Mouse (Mus musculus) liver, embryonic 12.5 days (tissue): ENCODE measurements around the gene Tatdn2. TPM values are rescaled to one million over a fixed set of nuclear protein-coding genes. Genes with fewer than 3 reads are reported as not detected.

ENCODE experiments used
- ATAC-seq: fragments of 200-750 bp; cut with Nextera tagmentation; 2 replicates; pipeline ENCODE4 v1.8.0; 2017; ENCODE audit warnings: moderate number of reproducible peaks, mild to moderate bottlenecking, moderate library complexity
- H3K27ac ChIP-seq: fragments of 300-500 bp; sonication (generic); 2 replicates; pipeline ENCODE4 v1.5.1; 2016; ENCODE audit warnings: mild to moderate bottlenecking
- H3K27me3 ChIP-seq: fragments of 300-500 bp; sonication (generic); replicated peaks from 2 replicates; pipeline ENCODE4 v1.6.1; 2016; ENCODE audit warnings: mild to moderate bottlenecking, moderate library complexity
- H3K36me3 ChIP-seq: fragments of 300-500 bp; sonication (generic); 2 replicates; pipeline ENCODE4 v1.6.1; 2016; ENCODE audit warnings: mild to moderate bottlenecking, moderate library complexity
- H3K4me1 ChIP-seq: fragments of 300-500 bp; sonication (generic); 2 replicates; pipeline ENCODE4 v1.6.1; 2016
- H3K4me2 ChIP-seq: fragments of 300-500 bp; sonication (generic); 2 replicates; pipeline ENCODE4 v1.6.1; 2016; ENCODE audit warnings: mild to moderate bottlenecking, moderate library complexity
- H3K4me3 ChIP-seq: fragments of 300-500 bp; sonication (generic); 2 replicates; pipeline ENCODE4 v1.5.1; 2016; ENCODE audit warnings: mild to moderate bottlenecking, moderate library complexity
- H3K9ac ChIP-seq: fragments of 300-500 bp; sonication (generic); 2 replicates; pipeline ENCODE4 v1.6.1; 2016; ENCODE audit warnings: mild to moderate bottlenecking, moderate library complexity
- H3K9me3 ChIP-seq: fragments of 300-500 bp; sonication (generic); replicated peaks from 2 replicates; pipeline ENCODE4 v1.6.1; 2016; ENCODE audit warnings: mild to moderate bottlenecking, moderate library complexity
- WGBS: fragments of 180-500 bp; shearing (Covaris S2); methylation state at CpG from one replicate; pipeline ENCODE4 v1.1.7; 2016; ENCODE audit not compliant: insufficient replicate concordance; 5-methylcytosine and 5-hydroxymethylcytosine counted together
- polyA plus RNA-seq: library from polyadenylated mRNA; unstranded; fragments of >200 nt; fragmentation: Nextera tagmentation; extraction: Ambion mirVana; gene quantifications from 2 replicates; pipeline ENCODE4 v1.2.1, GENCODE M21; 2016

The Tatdn2 gene
- polyA plus RNA-seq, 1 experiment from 2014 or later = 1.3 TPM

- Histone ChIP-seq H3K9me3 (no peaks in the 10 kb centered on the region), H3K4me2 (no peak overlapping the region), H3K36me3 (peaks cover 99% of the 10 kb centered on the region), H3K27ac (no peak overlapping the region), H3K27me3 (no peaks in the 10 kb centered on the region), H3K4me3 (no peak overlapping the region), H3K4me1 (no peaks in the 10 kb centered on the region), H3K9ac (no peak overlapping the region)
- no peak for ATAC-seq
- WGBS = 68% methylated on average over 3 of the region's 3 CpGs
Measured at GRCm38 (mm10) chr6:113731296-113731695, 34.4 kb downstream of the Tatdn2 start.

DNA sequence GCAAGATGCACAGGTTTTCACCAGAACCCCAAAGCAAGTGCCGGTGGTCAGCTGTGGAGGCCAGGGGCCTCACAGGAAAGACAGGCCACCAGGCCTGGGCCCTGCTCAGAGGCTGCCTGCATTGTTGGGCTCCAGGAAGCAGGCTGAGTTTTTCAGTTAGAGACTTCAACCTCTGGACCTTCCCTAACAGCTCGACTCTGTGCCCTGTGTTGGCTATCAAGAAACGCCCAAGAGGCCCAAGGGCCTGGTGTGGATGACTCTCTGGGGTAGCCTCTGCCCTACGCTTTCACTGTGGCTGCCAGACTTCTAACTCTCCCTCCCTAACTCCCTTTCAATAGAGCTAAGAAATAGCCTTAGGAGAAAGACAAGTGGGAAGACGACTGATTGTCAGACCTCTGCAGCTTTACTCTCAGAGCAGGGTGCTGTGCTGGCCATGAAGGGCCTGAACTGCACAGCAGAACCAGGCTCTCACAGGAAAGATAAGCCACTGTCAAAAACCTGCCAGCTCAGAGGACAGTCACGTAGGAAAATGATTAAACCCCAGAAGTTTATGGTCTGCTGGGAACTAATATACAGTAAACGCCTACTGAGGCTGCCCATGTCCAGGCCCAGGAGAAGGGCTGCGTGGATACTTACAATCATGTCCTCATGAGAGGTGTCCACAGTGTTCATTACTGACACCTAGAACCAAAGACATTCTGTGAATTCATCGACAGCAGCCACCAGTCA, 40.6 kb downstream of the Tatdn2 start:
- 71% methylated on average over 9 of the region's 9 CpGs for WGBS
- H3K27me3 ChIP-seq = no peaks in the 10 kb centered on the region
- H3K9ac ChIP-seq = no peak overlapping the region
- H3K4me2 ChIP-seq = no peak overlapping the region
- H3K36me3 ChIP-seq = peaks cover 59% of the 10 kb centered on the region
- H3K27ac ChIP-seq = no peak overlapping the region
- no peak for ATAC-seq
- peaks cover 15% of the 10 kb centered on the region for H3K4me1 ChIP-seq
- no peaks in the 10 kb centered on the region for H3K9me3 ChIP-seq
- no peak overlapping the region for H3K4me3 ChIP-seq

GRCm38 (mm10) chr6:113740236-113741217, 43.7 kb downstream of the Tatdn2 start, which contains the start of gene Sec13:
Sec13 (minus strand) TSS chr6:113740743.
- peak within 1 kb of the TSS; percentile 88 for H3K4me2 ChIP-seq
- H3K27me3 ChIP-seq = peaks cover 11% of the 10 kb centered on the region; the same call in 1 of the 2 replicates
- no peaks in the 10 kb centered on the region for H3K9me3 ChIP-seq
- peak within 1 kb of the TSS; percentile 86 for H3K9ac ChIP-seq
- 6% methylated on average over 41 of the region's 41 CpGs for WGBS
- peaks cover 30% of the 10 kb centered on the region for H3K36me3 ChIP-seq
- H3K4me3 ChIP-seq = peak within 1 kb of the TSS; percentile 88
- peak; percentile 81 for ATAC-seq
- H3K27ac ChIP-seq = peak within 1 kb of the TSS; percentile 72
- peaks cover 23% of the 10 kb centered on the region for H3K4me1 ChIP-seq

DNA sequence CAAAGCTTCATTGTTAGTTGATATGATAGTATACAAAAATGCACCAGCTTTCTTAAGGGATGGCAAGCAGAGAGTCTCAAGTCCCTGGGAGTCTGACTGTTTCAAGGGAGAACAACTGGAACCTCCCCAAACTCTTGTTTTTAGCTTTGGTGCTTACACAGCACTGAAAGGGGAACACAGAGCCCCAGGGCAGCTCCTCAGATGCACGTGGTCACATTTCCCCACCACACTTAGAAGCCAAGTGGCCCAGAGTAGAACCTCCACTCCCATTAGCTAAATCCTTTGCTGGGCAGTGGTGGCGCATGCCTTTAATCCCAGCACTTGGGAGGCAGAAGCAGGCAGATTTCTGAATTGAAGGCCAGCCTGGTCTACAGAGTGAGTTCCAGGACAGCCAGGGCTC, 44.6 kb downstream of the Tatdn2 start:
- WGBS = 55% methylated on average over 2 of the region's 2 CpGs
- Histone ChIP-seq H3K9me3 (no peaks in the 10 kb centered on the region), H3K36me3 (peaks cover 21% of the 10 kb centered on the region), H3K9ac (no peak overlapping the region), H3K4me2 (no peak overlapping the region), H3K4me1 (peaks cover 23% of the 10 kb centered on the region), H3K4me3 (no peak overlapping the region), H3K27me3 (peaks cover 19% of the 10 kb centered on the region), H3K27ac (no peak overlapping the region)
- ATAC-seq = no peak

DNA sequence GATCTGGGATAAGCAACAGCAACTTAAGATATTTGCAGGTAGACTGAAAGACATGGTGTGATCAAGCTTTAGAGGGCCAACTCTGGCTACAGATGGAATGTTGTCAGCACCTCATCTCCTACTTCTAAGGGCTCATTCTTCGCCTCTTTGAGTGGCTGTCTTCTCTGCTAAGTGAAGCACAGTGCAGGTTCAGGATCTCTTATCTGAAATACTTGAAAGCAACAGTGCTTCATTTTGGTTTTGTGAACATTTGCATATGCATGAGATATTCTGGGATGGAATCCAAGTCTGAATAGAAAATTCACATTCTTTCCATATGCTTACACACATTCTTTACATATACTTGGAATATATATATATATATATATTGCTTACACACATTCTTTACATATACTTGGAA, 45.5 kb downstream of the Tatdn2 start:
- no peak for ATAC-seq

DNA sequence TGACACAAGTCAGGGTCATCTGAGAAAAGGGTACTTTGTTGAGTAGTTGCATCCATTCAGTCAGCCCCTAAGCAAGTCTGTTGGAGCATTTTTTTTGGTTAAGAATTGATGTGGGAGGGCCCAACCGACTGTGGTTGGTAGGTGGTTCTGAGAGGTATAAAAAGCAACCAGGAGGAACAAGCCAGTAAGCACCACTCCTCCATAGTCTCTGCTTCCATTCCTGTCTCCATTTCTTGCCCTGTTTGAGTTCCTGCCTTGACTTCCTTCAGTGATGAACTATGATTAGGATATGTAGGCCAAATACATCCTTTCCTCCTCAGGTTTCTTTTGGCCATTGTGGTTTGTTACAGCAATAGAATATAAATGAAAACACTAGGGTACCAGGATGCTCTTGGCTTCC, 46.3 kb downstream of the Tatdn2 start:
- 27% methylated on average over 1 of the region's 1 CpGs for WGBS
- H3K4me1 ChIP-seq = peaks cover 23% of the 10 kb centered on the region
- H3K27me3 ChIP-seq = peaks cover 32% of the 10 kb centered on the region
- H3K4me2 ChIP-seq = no peak overlapping the region
- peaks cover 5% of the 10 kb centered on the region for H3K36me3 ChIP-seq
- H3K4me3 ChIP-seq = no peak overlapping the region
- H3K27ac ChIP-seq = no peak overlapping the region
- H3K9ac ChIP-seq = no peak overlapping the region
- H3K9me3 ChIP-seq = no peaks in the 10 kb centered on the region
- ATAC-seq = no peak

More for the DNA sequence above, 45.5 kb downstream of the Tatdn2 start:
- peaks cover 13% of the 10 kb centered on the region for H3K36me3 ChIP-seq
- no peak overlapping the region for H3K27ac ChIP-seq
- 61% methylated on average over 1 of the region's 1 CpGs for WGBS
- H3K9ac ChIP-seq = no peak overlapping the region
- no peaks in the 10 kb centered on the region for H3K9me3 ChIP-seq
- H3K27me3 ChIP-seq = peaks cover 26% of the 10 kb centered on the region
- no peak overlapping the region for H3K4me2 ChIP-seq
- H3K4me3 ChIP-seq = no peak overlapping the region
- peaks cover 23% of the 10 kb centered on the region for H3K4me1 ChIP-seq

- Histone ChIP-seq H3K27ac (no peak overlapping the region), H3K4me1 (peaks cover 11% of the 10 kb centered on the region), H3K27me3 (peaks cover 52% of the 10 kb centered on the region), H3K9me3 (no peaks in the 10 kb centered on the region), H3K4me2 (no peak overlapping the region), H3K36me3 (no peaks in the 10 kb centered on the region), H3K4me3 (no peak overlapping the region), H3K9ac (no peak overlapping the region)
- ATAC-seq = no peak
Measured at GRCm38 (mm10) chr6:113745117-113745516, 48.3 kb downstream of the Tatdn2 start.

- no peaks in the 10 kb centered on the region for H3K9me3 ChIP-seq
- peaks cover 8% of the 10 kb centered on the region; the same call in 1 of the 2 replicates for H3K4me1 ChIP-seq
- no peak for ATAC-seq
- no peaks in the 10 kb centered on the region for H3K36me3 ChIP-seq
- no peak overlapping the region for H3K9ac ChIP-seq
- 68% methylated on average over 14 of the region's 14 CpGs for WGBS
- H3K4me3 ChIP-seq = no peak overlapping the region
- H3K27me3 ChIP-seq = peaks cover 58% of the 10 kb centered on the region
- H3K27ac ChIP-seq = no peak overlapping the region
- no peak overlapping the region for H3K4me2 ChIP-seq
Measured at GRCm38 (mm10) chr6:113747284-113747683, 50.4 kb downstream of the Tatdn2 start.

DNA sequence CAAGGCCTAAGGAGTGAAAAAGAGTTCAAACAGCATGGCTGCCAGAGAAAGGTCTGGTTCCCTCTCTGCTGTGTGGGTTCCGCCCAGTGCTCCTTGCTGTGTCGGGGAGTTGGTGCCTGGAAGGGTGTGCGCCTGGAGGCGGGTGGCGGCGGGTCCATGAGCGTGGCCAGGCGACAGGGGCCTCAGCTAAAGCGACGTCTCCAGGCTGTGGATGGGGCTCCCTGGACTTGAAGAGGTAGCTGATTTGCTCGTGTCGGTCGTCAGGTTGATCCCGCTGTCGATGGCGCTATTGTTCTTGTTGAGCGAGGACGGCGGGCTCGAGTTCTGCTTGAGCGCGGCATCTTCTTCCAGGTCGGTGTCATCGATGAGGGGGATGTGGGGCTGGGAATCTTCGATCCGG, 51.5 kb downstream of the Tatdn2 start:
- Histone ChIP-seq H3K4me1 (peaks cover 8% of the 10 kb centered on the region; the same call in 1 of the 2 replicates), H3K4me3 (no peak overlapping the region), H3K4me2 (peak overlapping the region; percentile 6; the same call in 1 of the 2 replicates), H3K36me3 (no peaks in the 10 kb centered on the region), H3K9me3 (no peaks in the 10 kb centered on the region), H3K27me3 (peaks cover 63% of the 10 kb centered on the region), H3K27ac (no peak overlapping the region), H3K9ac (no peak overlapping the region)
- ATAC-seq = no peak
- WGBS = 16% methylated on average over 26 of the region's 26 CpGs

- Histone ChIP-seq H3K9me3 (no peaks in the 10 kb centered on the region), H3K27ac (no peak overlapping the region), H3K27me3 (peaks cover 62% of the 10 kb centered on the region), H3K9ac (no peak overlapping the region), H3K4me3 (no peak overlapping the region), H3K4me2 (no peak overlapping the region), H3K4me1 (peaks cover 8% of the 10 kb centered on the region; the same call in 1 of the 2 replicates), H3K36me3 (no peaks in the 10 kb centered on the region)
- no peak for ATAC-seq
- 38% methylated on average over 17 of the region's 17 CpGs for whole genome bisulfite sequencing
Measured at GRCm38 (mm10) chr6:113749119-113749685, 52.4 kb downstream of the Tatdn2 start.
